Mouse (Mus musculus): ENCODE data around the gene Col1a1. TPM values are rescaled to one million over a fixed set of nuclear protein-coding genes. Genes with fewer than 3 reads are reported as not detected.

Col1a1 gene
- 7.4 and 239 TPM in 2 replicates for polyA plus RNA-seq (2014; fragmentation: Nextera tagmentation; extraction: Ambion mirVana)

DNA sequence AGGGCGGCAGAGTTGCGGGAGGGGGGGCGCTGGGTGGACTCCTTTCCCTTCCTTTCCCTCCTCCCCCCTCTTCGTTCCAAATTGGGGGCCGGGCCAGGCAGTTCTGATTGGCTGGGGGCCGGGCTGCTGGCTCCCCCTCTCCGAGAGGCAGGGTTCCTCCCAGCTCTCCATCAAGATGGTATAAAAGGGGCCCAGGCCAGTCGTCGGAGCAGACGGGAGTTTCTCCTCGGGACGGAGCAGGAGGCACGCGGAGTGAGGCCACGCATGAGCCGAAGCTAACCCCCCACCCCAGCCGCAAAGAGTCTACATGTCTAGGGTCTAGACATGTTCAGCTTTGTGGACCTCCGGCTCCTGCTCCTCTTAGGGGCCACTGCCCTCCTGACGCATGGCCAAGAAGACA, at the start of gene Col1a1:
Col1a1 (plus strand) TSS at position 180 of the 400 bp plus-strand sequence.
- WGBS, result 14% methylated on average over 19 of the region's 19 CpGs
- peaks cover 17% of the 10 kb centered on the region for H3K27me3 ChIP-seq (ENCODE audit: control insufficient read depth, insufficient read depth, low read length)

DNA sequence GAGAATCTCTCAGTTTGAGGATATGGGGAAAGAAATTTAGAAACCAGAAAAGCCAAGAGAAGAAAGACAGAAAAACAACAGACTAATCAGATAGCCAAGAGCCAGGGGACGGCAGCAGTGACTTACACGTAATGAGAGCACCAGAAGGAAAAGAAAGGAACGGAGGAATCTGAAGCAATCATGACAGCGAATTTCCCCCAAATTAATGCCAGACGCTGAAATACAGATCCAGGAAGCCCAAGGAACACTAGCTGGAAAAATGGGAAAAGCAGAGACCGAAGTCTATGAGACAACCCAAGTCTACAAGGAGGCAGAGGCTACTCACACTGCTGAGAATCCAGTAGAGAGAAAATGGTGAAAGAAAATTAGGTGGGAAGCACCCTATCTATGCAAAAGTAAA, 44.9 kb upstream of the Col1a1 start:
- ATAC-seq (ENCODE audit: low read depth), result no peak
- no peaks in the 10 kb centered on the region for H3K36me3 ChIP-seq (ENCODE audit: control insufficient read depth, insufficient read depth, low read length)
- H3K9me3 ChIP-seq (ENCODE audit: control insufficient read depth, low read length), result no peaks in the 10 kb centered on the region
- no peaks in the 10 kb centered on the region for H3K27me3 ChIP-seq (ENCODE audit: control insufficient read depth, insufficient read depth, low read length)
- H3K9ac ChIP-seq (replicated peaks; ENCODE audit: low read depth, low read length), result no peak overlapping the region
- WGBS, result 79% methylated on average over 6 of the region's 6 CpGs
- H3K4me2 ChIP-seq (ENCODE audit: low read depth, low read length), result no peak overlapping the region
- no peak overlapping the region for H3K27ac ChIP-seq (ENCODE audit: low read depth, low read length)
- H3K4me3 ChIP-seq (ENCODE audit: low read depth, low read length), result no peak overlapping the region
- no peaks in the 10 kb centered on the region for H3K4me1 ChIP-seq (ENCODE audit: control insufficient read depth, insufficient read depth, low read length)

More for the DNA sequence above, at the start of gene Col1a1:
- Histone ChIP-seq H3K9me3 (ENCODE audit: control insufficient read depth, low read length) (no peaks in the 10 kb centered on the region), H3K27ac (ENCODE audit: low read depth, low read length) (no peak within 1 kb of the TSS), H3K4me1 (ENCODE audit: control insufficient read depth, insufficient read depth, low read length) (peaks cover 4% of the 10 kb centered on the region; the same call in 1 of the 2 replicates), H3K4me2 (ENCODE audit: low read depth, low read length) (peak within 1 kb of the TSS; percentile 47), H3K4me3 (ENCODE audit: low read depth, low read length) (peak within 1 kb of the TSS; percentile 24; the same call in 1 of the 2 replicates), H3K9ac (replicated peaks; ENCODE audit: low read depth, low read length) (no peak within 1 kb of the TSS), H3K36me3 (ENCODE audit: control insufficient read depth, insufficient read depth, low read length) (no peaks in the 10 kb centered on the region)
- no peak for ATAC-seq (ENCODE audit: low read depth)

DNA sequence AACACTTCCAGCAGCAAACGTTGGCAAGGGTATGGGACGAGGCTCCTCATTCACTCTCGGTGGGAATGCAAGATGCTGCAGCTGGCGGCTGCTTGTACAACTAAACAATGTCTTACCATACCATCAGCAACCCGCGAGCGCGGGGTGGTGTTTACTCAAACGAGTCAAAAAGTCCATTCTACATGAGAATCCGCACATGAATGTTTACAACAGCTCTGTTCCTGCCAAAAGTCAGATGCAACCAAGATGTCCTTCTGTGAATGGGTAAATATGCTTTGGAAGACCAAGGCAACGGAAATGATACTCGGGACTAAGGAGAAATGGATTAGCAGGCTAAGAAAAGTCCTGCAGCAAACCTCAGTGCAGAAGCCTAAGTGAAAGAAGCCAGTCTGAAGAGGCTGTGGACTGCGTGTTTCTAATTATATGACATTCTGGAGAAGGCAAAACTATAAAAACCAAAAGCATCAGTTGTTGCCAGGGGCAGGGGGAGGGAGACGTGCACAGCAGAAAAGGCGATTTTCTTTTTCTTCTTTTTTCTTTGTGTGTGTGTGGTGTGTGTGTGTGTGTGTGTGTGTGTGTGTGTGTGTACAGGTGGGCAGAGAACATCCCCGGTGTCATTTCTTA, 39.2 kb upstream of the Col1a1 start:
- Histone ChIP-seq H3K4me1 (ENCODE audit: control insufficient read depth, insufficient read depth, low read length) (no peaks in the 10 kb centered on the region), H3K27me3 (ENCODE audit: control insufficient read depth, insufficient read depth, low read length) (no peaks in the 10 kb centered on the region), H3K36me3 (ENCODE audit: control insufficient read depth, insufficient read depth, low read length) (no peaks in the 10 kb centered on the region), H3K4me3 (ENCODE audit: low read depth, low read length) (no peak overlapping the region), H3K27ac (ENCODE audit: low read depth, low read length) (no peak overlapping the region), H3K9ac (replicated peaks; ENCODE audit: low read depth, low read length) (no peak overlapping the region), H3K4me2 (ENCODE audit: low read depth, low read length) (no peak overlapping the region), H3K9me3 (ENCODE audit: control insufficient read depth, low read length) (no peaks in the 10 kb centered on the region)
- no peak for ATAC-seq (ENCODE audit: low read depth)
- WGBS, result 82% methylated on average over 16 of the region's 16 CpGs

DNA sequence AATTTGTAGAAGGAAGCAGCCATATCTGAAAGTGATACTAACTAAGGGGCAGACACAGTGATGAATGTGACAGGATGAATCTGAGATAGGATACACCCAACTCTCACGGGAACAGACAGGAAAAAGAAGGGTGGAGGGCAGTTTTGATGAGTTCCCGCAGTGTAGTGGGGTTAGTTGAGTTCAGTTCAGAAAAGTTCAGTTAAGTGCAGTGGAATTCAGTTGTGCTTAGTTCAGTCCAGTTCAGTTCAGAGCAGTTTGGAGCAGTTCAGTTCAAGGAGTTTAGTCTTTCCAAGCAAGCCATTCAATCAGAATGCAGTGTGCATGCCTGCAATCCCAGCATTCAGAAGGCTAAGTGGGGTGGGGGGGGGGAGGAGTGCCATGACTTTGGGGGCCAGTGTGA, 34.8 kb upstream of the Col1a1 start:
- Histone ChIP-seq H3K4me2 (ENCODE audit: low read depth, low read length) (no peak overlapping the region), H3K4me1 (ENCODE audit: control insufficient read depth, insufficient read depth, low read length) (no peaks in the 10 kb centered on the region), H3K27ac (ENCODE audit: low read depth, low read length) (no peak overlapping the region), H3K4me3 (ENCODE audit: low read depth, low read length) (no peak overlapping the region), H3K36me3 (ENCODE audit: control insufficient read depth, insufficient read depth, low read length) (no peaks in the 10 kb centered on the region), H3K9me3 (ENCODE audit: control insufficient read depth, low read length) (no peaks in the 10 kb centered on the region), H3K9ac (replicated peaks; ENCODE audit: low read depth, low read length) (no peak overlapping the region), H3K27me3 (ENCODE audit: control insufficient read depth, insufficient read depth, low read length) (no peaks in the 10 kb centered on the region)
- ATAC-seq (ENCODE audit: low read depth), result no peak
- WGBS, result 84% methylated on average over 2 of the region's 2 CpGs

DNA sequence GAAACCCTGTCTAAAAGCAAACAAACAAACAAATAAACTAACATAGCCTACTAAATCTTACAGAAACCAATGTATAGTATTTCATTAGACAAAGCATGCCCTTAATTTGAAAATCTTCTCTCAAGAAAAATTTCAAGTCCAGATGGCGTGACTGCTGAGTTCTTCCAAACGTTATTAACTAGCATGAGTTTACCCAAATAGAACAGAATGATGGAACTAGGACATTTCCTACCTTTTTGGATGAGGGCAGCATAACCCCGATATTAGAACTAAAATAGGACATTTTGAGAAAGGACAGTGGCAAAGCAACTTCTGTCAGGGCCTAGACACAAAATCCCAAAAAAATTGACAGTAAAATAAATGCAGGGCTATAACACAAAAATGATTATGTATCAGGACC, 31.7 kb upstream of the Col1a1 start:
- no peak overlapping the region for H3K4me3 ChIP-seq (ENCODE audit: low read depth, low read length)
- H3K36me3 ChIP-seq (ENCODE audit: control insufficient read depth, insufficient read depth, low read length), result no peaks in the 10 kb centered on the region
- ATAC-seq (ENCODE audit: low read depth), result no peak
- H3K27ac ChIP-seq (ENCODE audit: low read depth, low read length), result no peak overlapping the region
- no peak overlapping the region for H3K4me2 ChIP-seq (ENCODE audit: low read depth, low read length)
- WGBS, result 91% methylated on average over 3 of the region's 3 CpGs
- H3K4me1 ChIP-seq (ENCODE audit: control insufficient read depth, insufficient read depth, low read length), result no peaks in the 10 kb centered on the region
- H3K9me3 ChIP-seq (ENCODE audit: control insufficient read depth, low read length), result no peaks in the 10 kb centered on the region
- H3K27me3 ChIP-seq (ENCODE audit: control insufficient read depth, insufficient read depth, low read length), result no peaks in the 10 kb centered on the region
- H3K9ac ChIP-seq (replicated peaks; ENCODE audit: low read depth, low read length), result no peak overlapping the region

DNA sequence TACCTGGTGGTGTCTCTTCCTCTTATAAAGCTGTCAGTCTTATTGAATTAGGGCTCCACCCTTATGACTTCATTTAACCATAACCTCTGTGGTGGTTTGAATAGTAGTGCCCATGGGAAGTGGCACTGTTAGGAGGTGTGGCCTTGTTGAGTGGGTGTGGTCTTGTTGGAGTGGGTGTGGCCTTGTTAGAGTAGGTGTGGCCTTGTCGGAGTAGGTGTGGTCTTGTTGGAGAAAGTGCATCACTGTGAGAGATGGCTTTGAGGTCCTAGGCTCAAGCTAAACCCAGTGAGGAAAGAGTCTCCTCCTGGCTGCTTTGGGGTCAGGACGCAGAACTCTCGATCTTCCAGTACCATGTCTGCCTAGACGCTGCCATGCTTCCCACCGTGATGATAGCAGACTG, 25.1 kb upstream of the Col1a1 start:
- ATAC-seq (ENCODE audit: low read depth), result no peak
- no peaks in the 10 kb centered on the region for H3K36me3 ChIP-seq (ENCODE audit: control insufficient read depth, insufficient read depth, low read length)
- H3K9ac ChIP-seq (replicated peaks; ENCODE audit: low read depth, low read length), result no peak overlapping the region
- no peak overlapping the region for H3K4me2 ChIP-seq (ENCODE audit: low read depth, low read length)
- 84% methylated on average over 5 of the region's 5 CpGs for WGBS
- H3K27me3 ChIP-seq (ENCODE audit: control insufficient read depth, insufficient read depth, low read length), result no peaks in the 10 kb centered on the region
- no peak overlapping the region for H3K4me3 ChIP-seq (ENCODE audit: low read depth, low read length)
- H3K27ac ChIP-seq (ENCODE audit: low read depth, low read length), result no peak overlapping the region
- no peaks in the 10 kb centered on the region for H3K4me1 ChIP-seq (ENCODE audit: control insufficient read depth, insufficient read depth, low read length)
- H3K9me3 ChIP-seq (ENCODE audit: control insufficient read depth, low read length), result no peaks in the 10 kb centered on the region

DNA sequence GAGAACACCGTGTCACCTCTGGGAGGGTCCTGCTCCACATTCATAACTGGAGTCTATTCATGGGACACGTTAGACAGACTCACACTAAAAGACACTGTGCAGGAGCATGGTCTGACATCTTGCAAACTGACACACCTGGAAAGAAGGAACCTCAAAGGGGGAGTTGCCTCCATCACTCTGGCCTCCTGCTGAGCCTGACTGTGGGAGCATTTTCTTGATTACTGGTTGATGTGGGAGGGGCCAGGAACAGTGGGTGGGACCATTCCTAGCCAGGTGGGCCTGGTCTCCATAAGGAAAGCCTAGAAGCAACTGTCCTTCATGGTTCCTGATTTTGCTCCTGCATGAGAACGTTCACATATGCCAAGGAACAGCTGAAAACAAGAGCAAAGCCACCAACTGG, 23.5 kb upstream of the Col1a1 start:
- H3K9ac ChIP-seq (replicated peaks; ENCODE audit: low read depth, low read length), result no peak overlapping the region
- no peak overlapping the region for H3K27ac ChIP-seq (ENCODE audit: low read depth, low read length)
- no peak overlapping the region for H3K4me2 ChIP-seq (ENCODE audit: low read depth, low read length)
- no peaks in the 10 kb centered on the region for H3K9me3 ChIP-seq (ENCODE audit: control insufficient read depth, low read length)
- no peaks in the 10 kb centered on the region for H3K27me3 ChIP-seq (ENCODE audit: control insufficient read depth, insufficient read depth, low read length)
- no peak overlapping the region for H3K4me3 ChIP-seq (ENCODE audit: low read depth, low read length)
- WGBS, result 71% methylated on average over 3 of the region's 3 CpGs
- no peaks in the 10 kb centered on the region for H3K36me3 ChIP-seq (ENCODE audit: control insufficient read depth, insufficient read depth, low read length)
- no peaks in the 10 kb centered on the region for H3K4me1 ChIP-seq (ENCODE audit: control insufficient read depth, insufficient read depth, low read length)
- no peak for ATAC-seq (ENCODE audit: low read depth)

DNA sequence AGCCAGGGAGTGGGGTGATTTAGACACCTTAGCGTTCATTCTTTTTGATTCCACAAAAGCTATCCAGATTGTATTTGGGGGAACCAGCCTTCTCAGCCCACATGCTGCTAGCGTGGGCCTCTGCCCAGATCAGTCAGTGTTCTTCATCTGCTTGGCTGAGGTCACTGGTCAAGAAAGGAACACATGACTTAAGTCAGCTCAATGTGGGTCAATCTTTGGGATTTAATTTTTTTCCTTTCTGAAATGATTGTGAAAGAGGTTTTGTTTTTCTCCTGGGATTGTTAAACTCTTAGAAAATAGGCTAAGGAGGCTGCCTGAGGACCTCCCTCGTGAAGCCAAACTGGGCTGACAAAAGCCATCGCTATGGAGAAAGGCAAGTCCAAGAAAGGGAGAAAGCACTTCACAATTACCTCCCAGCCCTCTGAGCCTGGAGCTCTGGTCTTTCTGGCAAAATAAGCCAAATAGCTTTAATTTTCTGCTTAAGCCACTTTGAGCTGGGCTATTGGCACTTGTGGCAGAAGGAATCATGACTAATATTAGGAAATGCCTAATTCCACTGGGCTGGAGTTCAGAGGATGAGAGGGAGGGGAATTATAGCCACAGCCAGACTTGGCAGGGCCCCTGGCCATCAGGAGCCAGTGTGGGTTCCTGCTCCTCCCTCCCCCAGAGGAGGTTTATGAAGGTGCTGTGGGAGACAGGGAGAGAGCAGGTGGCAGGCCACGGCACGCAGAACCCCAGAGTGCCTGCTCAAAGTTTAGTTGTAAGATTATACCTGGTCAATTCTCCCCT, 22.5 kb upstream of the Col1a1 start:
- no peaks in the 10 kb centered on the region for H3K36me3 ChIP-seq (ENCODE audit: control insufficient read depth, insufficient read depth, low read length)
- H3K9ac ChIP-seq (replicated peaks; ENCODE audit: low read depth, low read length), result no peak overlapping the region
- H3K9me3 ChIP-seq (ENCODE audit: control insufficient read depth, low read length), result no peaks in the 10 kb centered on the region
- H3K4me1 ChIP-seq (ENCODE audit: control insufficient read depth, insufficient read depth, low read length), result no peaks in the 10 kb centered on the region
- no peaks in the 10 kb centered on the region for H3K27me3 ChIP-seq (ENCODE audit: control insufficient read depth, insufficient read depth, low read length)
- ATAC-seq (ENCODE audit: low read depth), result no peak
- no peak overlapping the region for H3K27ac ChIP-seq (ENCODE audit: low read depth, low read length)
- WGBS, result 71% methylated on average over 6 of the region's 6 CpGs
- H3K4me2 ChIP-seq (ENCODE audit: low read depth, low read length), result no peak overlapping the region
- no peak overlapping the region for H3K4me3 ChIP-seq (ENCODE audit: low read depth, low read length)

DNA sequence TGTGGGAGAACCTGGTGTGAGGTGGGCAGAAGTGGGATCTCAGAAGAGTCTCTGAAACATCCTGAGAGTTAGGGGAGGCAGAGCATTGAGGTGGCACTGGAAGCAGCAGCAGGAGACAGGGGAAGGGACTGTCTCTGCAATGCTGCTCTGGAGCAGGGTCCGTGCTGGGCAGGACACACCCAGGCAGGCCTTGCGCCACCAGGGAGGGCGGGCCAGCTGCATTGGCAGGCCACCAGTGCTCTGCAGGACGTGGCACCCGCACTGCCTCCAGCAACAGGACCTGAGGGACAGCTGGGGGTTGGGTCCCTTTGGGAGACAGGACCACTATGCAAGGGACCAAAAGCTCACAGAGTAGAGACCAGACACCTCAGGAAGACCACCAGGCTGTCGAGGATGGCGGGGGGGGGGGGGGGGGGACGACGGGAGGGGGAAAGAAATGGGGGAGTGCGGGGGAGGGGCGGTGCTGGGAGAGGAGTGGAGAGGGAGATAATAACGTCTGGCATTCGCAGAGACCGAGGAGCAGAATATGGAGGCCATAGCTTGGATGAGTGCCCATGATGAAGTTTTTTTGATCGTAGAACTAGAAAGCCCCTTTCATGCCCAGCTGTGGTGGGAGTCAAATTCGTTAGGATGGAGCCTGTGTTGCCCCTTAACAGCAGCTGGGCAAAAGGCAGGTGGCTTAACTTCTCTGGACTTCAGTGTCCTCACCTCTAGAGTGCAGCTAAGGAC, 20.2 kb upstream of the Col1a1 start:
- H3K36me3 ChIP-seq (ENCODE audit: control insufficient read depth, insufficient read depth, low read length), result no peaks in the 10 kb centered on the region
- no peaks in the 10 kb centered on the region for H3K27me3 ChIP-seq (ENCODE audit: control insufficient read depth, insufficient read depth, low read length)
- H3K4me3 ChIP-seq (ENCODE audit: low read depth, low read length), result no peak overlapping the region
- no peaks in the 10 kb centered on the region for H3K9me3 ChIP-seq (ENCODE audit: control insufficient read depth, low read length)
- H3K4me1 ChIP-seq (ENCODE audit: control insufficient read depth, insufficient read depth, low read length), result no peaks in the 10 kb centered on the region
- WGBS, result 19% methylated on average over 13 of the region's 16 CpGs
- no peak overlapping the region for H3K27ac ChIP-seq (ENCODE audit: low read depth, low read length)
- no peak overlapping the region for H3K4me2 ChIP-seq (ENCODE audit: low read depth, low read length)
- H3K9ac ChIP-seq (replicated peaks; ENCODE audit: low read depth, low read length), result no peak overlapping the region
- ATAC-seq (ENCODE audit: low read depth), result no peak
